Mouse (Mus musculus) brain, embryonic 18.5 days (tissue): ENCODE measurements at regions not wholly inside any gene's neighbourhood (a gene's known extent, or its start where the extent isn't known, plus 50 kb on each side); places are given as distances from the start of the nearest gene placed in this dataset.

ENCODE experiments used
- DNase-seq: peaks from one replicate; pipeline ENCODE4 v3.0.0-alpha.2; 2012; ENCODE audit warnings: low read depth, low spot score

DNA sequence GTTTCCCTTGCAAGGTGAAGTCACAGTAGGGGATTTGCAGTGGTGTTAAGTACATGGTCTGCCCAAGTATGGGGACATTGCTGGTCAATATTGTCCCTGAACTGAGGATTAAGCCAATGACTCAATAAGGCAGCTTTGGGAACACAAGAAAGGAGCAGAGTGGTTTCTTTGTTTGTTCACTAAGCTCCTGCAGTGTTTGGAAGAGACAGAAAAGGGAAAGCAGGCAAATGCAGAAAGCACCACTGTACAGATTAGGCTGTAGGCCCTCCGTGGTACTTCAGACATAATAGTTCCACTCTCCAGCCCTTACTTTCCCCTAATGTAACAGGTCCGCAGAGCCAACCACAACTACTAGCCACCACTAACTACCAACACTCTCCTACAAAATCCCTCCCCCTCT, 143.5 kb upstream of the Cpeb2 start:
- DNase-seq: no peak

DNA sequence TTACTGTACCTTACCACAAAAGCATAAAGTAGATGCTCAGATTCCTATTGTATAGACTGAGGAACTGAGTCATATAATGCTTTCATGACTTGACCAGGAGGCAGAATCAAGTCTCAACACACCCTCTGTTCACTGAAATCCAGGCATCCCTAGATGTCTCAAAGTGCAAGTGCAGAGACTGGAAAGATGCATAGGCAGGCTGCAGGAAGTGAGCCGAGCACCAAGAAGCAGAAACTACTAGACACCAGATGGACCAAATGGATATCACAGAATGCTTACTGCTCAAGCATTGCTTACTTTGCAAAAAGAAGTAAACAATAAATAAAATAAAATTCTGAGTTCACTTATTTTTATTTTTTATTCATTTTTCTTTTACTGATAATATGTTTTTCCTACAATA, 143.0 kb upstream of the Cpeb2 start:
- no peak for DNase-seq

DNA sequence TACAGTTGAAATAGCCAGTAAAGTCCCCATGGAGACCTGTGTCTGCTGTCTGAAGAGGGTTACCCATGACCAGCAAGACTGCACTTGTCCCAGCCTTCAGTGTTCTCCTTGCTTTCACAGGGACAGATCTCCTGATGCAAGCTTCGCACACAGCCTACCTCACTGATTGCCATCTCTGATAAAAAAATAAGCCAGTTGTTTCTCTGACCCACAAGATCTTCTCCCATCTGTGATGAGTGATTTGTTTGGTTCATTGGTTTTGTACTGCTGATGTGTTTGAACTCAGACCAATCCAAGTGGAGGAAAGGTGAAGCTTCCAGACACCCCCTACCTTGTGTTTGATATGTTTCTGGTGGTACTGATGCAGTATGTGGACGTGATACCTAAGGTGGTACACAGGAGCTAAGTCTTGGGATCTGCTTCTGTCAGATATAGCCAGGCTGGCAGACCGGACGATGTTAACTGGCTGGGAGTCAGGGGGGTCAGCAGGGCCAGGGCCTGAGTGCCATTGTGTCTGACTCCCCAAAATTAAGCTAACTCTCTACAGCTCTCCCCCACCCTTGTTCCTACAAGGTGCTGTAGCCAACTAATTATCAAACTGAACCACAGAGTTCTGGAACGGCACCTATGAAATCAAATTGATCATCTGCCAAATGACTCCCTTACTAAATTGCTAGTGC, 139.2 kb upstream of the Cpeb2 start:
- no peak for DNase-seq

DNA sequence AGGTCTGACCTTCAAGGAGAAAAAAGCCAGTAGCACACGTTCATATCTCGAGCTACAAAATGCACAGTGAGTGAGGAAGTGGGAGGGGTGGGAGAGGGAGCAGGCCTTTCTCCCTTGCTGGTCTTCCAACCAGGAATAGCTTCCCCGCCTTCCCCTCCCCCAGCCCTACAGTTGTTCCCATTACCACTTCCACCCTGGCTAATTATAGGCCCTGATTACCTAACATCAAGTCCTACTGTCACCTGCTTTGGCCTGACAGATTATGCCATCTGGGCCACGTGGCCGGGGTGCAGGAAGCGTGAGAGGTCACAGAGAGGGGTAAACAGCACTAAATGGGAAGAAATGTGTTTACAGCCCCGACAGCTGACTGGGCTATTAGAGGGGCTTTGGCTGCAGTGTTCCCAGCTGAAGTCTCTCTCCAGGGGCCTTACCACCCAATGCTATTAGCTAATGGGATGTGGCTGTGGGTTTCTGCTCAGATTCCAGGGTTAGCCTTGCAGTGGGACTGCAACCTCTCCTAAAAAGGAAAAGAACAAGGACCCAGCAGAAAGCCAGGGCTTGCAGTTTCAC, 138.6 kb upstream of the Cpeb2 start:
- DNase-seq: no peak

DNA sequence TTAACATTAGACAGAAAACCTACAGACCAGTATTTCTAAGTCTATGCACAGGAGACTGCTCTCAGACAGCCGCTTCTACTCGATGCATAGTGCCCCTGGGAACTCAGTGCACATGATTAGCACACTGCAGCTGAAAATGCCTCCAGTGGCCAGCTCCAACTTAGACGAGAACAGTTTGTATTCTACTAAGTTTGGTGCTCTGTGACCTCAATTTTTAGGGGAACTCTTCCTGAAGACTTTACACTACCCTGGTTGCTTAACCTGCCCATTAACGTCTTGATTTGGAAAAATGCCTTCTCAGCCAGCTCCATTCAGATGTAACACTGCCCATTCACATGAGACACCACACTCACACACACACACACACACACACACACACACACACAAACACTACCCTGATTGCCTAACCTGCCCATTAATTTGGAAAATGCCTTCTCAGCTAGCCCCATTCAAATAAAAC, 130.9 kb upstream of the Cpeb2 start:
- DNase-seq: no peak

DNA sequence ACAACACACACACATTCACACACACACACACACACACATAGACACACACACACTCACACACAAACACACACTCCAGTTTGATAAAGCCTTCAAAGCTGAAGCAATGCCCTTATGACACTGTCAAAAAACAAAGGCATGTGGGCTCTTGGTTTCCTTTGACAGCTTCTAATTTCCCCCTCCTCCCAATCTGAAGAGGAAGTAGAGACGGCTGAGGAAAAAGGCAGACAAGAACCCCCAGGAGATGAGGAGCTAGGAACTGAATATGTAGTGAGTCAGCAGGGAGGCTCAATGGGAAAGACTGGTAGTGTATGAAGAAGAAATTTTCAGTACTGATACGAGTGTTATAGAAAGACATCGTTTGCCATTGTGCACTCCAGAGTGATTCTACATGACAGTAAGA, 130.4 kb upstream of the Cpeb2 start:
- DNase-seq: no peak

DNA sequence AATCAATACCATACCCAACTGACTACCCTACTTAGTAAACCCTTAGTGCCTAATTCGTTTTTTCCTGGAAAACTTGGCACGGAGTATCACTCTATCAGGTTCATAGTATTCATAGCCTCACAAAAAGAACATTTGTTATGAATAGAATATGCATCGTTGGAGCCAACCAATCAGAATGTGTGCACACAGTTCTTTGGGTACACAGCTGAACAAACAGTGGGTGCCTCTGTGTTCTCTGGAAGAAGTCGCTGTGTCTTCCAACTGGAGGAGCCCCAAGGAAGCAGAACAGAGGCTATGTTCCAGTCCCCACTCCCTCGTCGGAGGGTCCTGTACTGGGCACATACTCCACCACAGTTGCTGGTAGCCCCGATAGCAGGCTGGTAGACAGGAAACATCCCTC, 129.2 kb upstream of the Cpeb2 start:
- no peak for DNase-seq

DNA sequence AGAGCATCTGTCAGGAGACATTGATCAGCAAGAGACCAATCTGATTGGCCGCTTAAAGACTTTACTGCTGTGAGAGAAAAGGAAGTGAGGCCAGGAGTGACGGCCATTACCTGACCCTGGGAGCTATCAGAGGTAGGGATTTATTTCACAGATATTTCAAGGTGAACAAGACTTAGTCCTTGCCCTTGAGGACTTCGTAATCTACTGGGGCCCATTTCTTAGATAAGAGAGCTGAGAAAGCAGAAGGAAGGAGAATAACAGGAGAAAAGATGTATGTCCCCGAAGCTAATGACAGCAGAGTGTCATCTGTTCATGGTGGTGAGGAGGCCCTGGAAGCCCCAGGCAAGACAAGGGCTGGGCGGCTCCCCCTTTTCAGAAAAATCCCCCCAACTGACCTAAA, 127.4 kb upstream of the Cpeb2 start:
- no peak for DNase-seq

DNA sequence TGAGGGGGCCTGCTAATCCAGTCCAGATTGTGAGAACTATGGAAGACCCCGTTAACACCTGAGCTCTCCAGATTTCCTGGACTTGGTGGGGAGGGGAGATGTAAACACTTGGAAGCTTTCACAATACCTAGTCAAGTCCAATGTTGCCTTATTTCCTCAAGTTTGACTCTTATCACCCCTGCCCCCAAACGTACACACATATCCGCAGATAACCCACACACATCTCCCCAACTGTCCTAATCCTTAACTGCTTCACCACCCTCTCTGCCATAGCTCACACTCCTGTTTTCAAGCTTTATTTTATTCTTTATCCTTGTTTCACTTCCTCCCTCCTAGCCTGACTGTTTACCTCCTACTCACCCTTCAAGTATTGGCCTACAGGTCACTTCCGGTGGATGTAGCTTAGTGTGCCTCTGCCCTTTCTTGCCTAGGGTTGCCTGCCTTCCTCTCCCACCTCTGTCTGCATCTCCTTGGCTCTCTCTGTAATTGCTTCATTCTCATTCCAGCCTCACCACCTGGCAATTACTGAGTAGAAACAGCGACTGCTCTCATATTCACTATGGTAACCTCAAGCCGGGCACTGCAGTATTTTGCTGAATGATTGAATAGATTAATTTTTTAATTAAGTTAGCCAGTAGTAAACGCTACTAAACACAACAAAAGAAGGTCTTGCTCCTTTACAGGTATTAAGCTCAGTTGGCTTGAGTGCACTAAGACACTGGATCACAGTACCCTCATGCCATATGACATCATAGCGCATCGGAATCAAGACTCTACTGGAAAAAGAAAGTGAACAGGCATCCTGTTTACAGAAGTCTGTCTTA, 125.3 kb upstream of the Cpeb2 start:
- DNase-seq: no peak

DNA sequence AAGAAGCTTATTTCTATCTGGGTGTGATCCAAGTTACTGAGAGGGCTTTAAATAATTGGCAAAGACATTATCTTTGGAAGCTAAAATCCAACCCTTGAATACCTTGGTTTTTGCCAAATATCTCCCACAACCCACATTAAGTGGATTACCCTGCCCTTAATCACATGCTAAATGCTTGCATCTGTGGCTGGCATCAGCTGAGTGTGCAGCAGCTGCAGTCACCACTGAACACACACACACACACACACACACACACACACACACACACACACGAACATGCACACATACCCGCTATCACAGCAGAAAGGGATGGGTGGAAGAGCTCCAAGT, 124.7 kb upstream of the Cpeb2 start:
- no peak for DNase-seq

DNA sequence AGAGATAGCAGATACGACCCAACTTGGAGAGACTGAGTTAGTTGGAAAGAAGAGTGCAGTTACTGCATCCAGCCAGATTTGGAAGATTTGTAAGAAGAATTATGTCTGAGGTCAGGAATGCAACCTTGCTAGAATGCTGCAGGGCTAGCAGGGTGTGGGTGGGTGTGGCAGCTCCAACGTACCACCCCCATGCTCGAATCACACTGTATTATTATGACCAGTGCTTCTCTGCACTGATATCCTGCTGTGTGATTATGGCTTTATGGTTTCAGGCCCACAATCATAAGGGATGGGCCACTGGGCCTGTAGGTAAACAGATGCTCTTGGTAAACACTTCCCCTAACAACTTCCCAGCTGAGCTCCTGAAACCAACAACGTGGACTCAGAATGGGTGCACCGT, 122.8 kb upstream of the Cpeb2 start:
- no peak for DNase-seq

DNA sequence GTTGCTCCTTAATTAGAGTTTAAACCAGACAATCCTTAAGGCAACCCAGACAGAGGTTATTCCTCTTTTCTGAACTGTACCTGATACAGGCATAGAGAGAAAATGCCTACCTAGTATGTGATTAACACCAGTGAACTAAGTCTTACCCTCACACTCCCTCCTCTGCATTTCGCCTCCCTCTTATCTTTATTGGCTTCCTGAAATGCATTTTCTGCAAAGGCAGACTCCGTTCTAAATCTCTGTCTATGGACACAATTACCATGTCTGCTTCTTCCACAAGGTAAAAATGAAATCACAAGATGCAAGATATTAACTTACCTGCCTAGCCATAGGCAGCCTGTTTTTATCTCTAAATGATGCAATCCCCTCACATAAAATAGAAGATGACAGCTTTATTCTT, 121.2 kb upstream of the Cpeb2 start:
- no peak for DNase-seq

DNA sequence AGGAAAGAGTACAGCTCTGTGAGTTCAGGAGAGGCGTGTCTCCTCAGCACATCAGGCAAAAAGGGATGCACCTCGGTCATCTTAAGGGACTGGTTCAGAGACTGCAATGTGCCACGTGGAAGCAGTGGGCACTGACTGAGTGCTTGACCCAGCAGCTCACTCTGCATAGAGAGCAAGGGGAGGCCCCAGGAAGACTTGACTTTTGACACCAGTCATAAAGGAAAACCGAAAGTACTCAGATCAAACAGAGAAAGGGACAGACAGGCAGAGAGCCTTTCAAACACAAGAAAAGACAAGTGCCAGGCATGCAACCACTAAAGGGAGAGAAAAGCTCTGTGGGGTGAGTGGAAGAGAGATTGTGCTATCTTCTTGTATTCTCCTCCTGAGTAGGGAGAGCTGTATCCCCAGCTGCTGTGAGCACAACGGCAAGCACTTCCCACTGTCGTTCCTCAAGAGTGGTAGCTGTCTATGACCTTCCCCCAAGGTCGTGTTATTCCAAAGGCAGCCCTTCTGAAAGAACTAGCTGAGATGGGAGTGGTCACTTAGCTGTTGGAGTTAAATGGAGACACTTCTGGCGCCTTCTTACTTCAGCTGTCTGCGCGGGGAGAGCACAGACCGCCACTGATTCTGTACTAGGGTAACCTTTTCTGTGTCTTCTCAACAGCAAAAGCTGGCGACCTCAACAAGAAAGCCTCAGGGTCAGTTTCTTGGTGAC, 119.4 kb upstream of the Cpeb2 start:
- DNase-seq: no peak

DNA sequence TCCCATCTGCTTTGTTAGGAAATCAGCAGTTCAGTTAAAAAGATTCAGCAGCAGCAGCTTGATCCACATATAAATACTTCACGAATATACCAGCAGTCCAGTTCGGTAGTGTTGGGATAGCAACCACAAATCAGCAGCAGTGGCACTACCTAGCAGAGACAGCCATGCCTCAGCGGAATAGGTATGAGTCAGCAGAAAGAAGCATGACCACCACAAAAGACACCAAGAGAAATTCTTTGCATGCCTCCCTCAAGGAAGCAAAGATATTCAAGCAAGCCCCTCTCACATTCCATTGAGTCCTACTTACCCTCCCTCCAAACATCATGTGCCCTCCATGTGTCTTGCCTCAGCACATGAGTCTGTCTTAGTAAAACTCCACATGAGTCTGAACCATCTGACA, 117.5 kb upstream of the Cpeb2 start:
- no peak for DNase-seq

DNA sequence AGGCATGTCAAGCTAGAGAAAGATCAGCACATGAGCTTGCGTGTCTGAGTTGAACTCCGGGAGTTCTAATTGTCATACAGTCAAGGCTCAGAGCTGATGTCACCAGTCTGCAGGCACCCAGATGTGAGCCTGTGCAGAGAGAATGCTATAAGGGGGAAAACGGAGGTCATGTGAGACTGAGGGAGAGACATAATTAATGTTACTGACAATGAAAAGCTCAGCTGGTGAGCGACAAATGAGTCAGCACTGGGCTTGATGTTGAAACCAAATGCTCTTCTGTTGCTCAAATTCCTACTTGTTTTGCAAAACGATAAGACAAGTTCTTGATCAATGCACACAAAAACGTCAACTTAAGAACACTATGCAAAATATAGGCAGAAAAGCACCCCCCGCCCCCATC, 116.1 kb upstream of the Cpeb2 start:
- DNase-seq: no peak

DNA sequence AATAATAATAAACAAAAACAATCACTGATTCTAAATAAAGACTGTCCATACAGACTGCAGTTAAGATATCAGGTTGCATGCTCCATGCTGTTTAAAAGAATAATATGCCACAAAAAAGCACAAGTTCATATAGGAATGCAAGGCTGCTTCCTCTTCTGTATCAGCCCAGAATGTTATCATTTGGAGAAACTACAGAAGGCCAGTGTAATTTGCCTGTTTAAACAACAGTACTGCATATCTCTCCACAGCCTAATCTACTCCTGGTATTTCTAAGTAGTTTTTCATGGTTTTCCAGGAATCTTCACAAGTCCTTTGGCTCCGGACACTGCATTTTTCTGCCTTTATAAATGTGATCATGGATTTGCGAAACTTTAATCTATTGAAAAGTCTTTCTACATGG, 111.9 kb upstream of the Cpeb2 start:
- no peak for DNase-seq

DNA sequence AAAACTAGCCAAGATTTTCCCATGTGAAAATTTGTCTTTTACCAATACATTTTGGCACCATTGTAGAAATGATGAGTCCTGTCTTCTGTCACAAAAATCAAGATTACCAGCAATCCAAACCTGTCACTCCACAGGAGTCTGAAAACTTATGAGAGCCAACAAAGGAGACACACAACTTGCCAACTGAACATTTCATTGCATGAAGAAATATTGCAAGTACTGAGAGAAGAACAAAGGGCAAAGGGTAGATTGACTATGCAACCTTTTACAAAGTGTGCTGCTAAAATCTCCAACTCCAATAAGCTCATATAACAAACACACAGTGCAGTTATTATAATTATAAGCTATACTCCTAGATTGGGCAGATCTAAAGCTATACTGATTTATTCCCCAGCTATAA, 108.7 kb upstream of the Cpeb2 start:
- no peak for DNase-seq

DNA sequence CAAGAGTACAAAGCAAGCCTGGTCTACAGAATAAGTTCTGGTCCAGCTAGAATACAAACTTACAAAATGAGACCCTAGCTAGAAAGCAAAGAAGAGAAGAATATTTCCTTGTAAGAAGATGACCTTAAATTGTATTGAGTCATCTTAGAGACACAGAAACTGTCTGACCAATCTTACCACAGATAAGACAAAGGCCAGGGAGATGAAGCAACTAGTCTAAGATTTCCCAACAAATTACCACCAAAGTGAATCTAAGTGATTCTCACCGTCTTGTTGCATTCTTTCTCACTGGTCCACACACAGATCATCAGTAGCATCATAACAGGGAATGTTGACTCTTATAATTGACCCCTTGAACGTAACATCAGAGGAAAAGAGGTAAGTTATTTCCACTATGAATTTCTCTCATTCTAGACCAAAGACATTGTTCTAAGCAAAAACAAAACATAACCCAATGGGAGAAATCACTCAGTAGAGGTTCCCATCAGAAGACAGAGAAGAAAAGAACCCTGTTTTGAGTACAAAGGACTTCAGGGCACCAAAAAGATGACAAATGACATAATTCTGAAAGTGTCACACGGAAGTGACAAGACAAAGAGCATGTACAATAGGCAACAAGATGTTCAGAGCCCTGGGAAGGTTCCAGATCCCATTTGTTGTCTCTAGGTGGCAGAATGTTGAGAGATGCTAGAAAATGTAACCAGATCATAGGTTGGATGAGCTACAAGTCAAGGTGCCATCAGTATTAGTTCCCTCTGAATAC, 107.0 kb upstream of the Cpeb2 start:
- DNase-seq: no peak

DNA sequence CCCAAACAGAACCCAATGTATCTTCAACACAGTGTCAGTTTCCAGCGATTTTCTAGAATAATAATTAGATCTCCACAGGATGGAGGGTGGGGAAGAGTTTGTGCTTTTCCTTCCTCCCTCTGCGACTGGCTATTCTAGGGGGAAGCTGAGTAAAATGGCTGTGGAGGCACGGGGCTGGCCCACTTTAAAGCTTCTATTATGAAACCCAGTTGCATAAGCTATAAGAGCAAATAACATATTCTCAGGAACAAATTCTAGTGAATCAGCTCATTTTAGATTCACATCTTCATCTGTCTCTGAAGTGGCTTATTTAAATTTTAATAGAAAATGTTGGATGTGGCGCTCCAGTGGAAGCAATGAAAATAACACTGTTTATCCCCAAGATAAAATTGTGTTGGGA, 102.6 kb upstream of the Cpeb2 start:
- DNase-seq: no peak

DNA sequence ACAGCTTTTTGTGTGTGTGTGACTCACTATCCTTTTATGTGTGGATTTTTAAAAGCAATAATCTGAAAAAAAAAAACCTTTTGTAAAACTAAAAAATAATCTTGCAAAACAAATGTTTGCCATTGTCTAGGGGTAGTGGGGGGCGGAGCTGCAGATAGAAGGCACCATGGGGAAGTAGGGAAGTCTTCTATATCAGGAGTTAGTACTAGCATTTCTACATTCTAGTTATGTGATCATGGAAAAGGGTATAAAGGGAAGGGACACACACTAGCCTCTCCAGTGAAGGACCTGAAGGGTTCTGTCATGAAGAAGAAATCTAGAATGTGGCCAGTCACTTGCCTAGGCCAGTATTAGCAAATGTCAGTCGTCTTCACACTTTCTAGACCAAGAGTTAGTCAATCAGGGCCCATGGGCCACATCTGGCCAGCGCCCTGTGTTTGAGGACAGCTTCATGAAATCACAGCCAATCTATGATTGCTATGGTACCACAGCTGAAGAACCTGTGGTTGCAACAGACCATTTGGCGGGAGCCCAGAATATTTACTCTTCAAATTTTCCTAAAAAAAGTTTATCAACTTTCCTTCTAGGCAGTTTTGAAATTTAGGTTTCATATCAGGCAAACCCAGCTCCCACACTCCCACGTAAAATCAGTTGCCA, 101.9 kb upstream of the Cpeb2 start:
- no peak for DNase-seq

DNA sequence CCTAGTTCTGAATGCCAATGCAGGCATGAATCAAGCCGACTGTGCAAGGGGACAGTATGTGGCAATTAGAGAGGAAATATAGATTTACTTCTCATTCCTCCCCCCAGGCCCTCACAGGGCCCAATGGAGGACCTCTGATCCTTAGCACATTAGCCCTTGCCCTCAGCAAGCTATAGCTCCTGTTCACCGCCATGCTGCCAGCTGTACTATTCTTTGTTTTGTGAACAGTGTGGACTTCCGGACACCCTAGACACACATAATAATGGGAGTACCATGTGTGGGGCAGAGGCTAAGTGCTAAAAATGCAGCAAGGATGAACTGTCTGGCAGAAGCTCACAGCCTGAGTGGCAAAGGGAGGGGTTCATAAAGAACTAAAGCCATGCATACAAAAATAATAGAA, 99.3 kb upstream of the Cpeb2 start:
- DNase-seq: no peak
